Mouse (Mus musculus) heart, adult 2 months (tissue): ENCODE data around the gene Lhpp.

Experiments used
- CTCF ChIP-seq: fragments of 200-600 bp; IDR thresholded peaks from 2 replicates; pipeline ENCODE4 v1.8.1; 2022; ENCODE audit warnings: antibody characterized with exemption, mild to moderate bottlenecking, moderate library complexity
- EP300 ChIP-seq: fragments of 200-500 bp; IDR thresholded peaks from 2 replicates; pipeline ENCODE4 v1.6.1; 2011; ENCODE audit warnings: low read depth, low read length, control low read depth; ENCODE audit not compliant: insufficient read depth
- POLR2A ChIP-seq: fragments of 200-500 bp; IDR thresholded peaks from 2 replicates; pipeline ENCODE4 v1.6.1; 2011; ENCODE audit warnings: mild to moderate bottlenecking, low read depth, low read length, control low read depth; ENCODE audit not compliant: insufficient read depth

- TF ChIP-seq EP300 = no peak
- TF ChIP-seq POLR2A = no peak
- no peak for TF ChIP-seq CTCF
These were observed 93.3 kb downstream of the Lhpp start for GRCm38 (mm10) chr7:132703515-132704309.
